In genomic region chr9:71216036-71216995, GRCm38 (mm10) we compare ENCODE assay signal across 8 mouse cellular contexts. TPM values are rescaled to one million over a fixed set of nuclear protein-coding genes. Genes with fewer than 3 reads are reported as not detected.
DNase-seq lines count a peak whose midpoint lies in the region; ATAC-seq and TF ChIP-seq lines count a peak whose summit lies in the region.

No protein-coding gene starts in this region.

- intact Hi-C loops in left cerebral cortex, postnatal 4 days (cut with DNase I): loop anchor here (10.0 kb wide), 3 partner anchors 138 to 398 kb away; no protein-coding TSS in a partner anchor
- intact Hi-C loops in left cerebral cortex, postnatal 14 days (cut with DNase I): loop anchor here (10.0 kb wide), 1 partner anchor 228 kb away; no protein-coding TSS in a partner anchor
- intact Hi-C loops in heart, adult 2 months (cut with DNase I): loop anchor here (10.0 kb wide), 2 partner anchors 138 to 408 kb away; no protein-coding TSS in a partner anchor

- 2% methylated on average over 57 of the region's 57 CpGs for WGBS in heart, adult 2 months
- under 1% methylated on average over 57 of the region's 57 CpGs for WGBS in intestine, postnatal 0 days
- WGBS in liver, postnatal 0 days (ENCODE audit: insufficient replicate concordance): 2% methylated on average over 57 of the region's 57 CpGs

- TF ChIP-seq EP300 in heart, adult 2 months (IDR thresholded peaks at IDR 0.05; ENCODE audit: insufficient read depth, low read depth, low read length): no peak
- no peak for TF ChIP-seq EP300 in liver, postnatal 0 days (IDR thresholded peaks at IDR 0.05; ENCODE audit: low read depth)

- H3K27ac ChIP-seq in heart, adult 2 months: no peak overlapping the region; the same call in 1 of the 2 replicates
- H3K27ac ChIP-seq in intestine, postnatal 0 days (ENCODE audit: low read depth, low read length): no peak overlapping the region
- H3K27ac ChIP-seq in liver, postnatal 0 days (ENCODE audit: low read depth): no peak overlapping the region

- ATAC-seq in intestine, postnatal 0 days: no peak
- ATAC-seq in liver, postnatal 0 days: peak; percentile 13; the same call in 1 of the 2 replicates
- ATAC-seq in activated CD4-positive, CD25-positive, alpha-beta regulatory T cell, adult 4 months: no peak

- no peaks in the 10 kb centered on the region; the same call in 1 of the 2 replicates for H3K4me1 ChIP-seq in heart, adult 2 months (ENCODE audit: control insufficient read depth, insufficient read depth, low read length)
- H3K4me1 ChIP-seq in intestine, postnatal 0 days (replicated peaks; ENCODE audit: control insufficient read depth, insufficient read depth, low read length): no peaks in the 10 kb centered on the region
- H3K4me1 ChIP-seq in liver, postnatal 0 days (ENCODE audit: insufficient read depth): peaks cover 10% of the 10 kb centered on the region

- no peaks in the 10 kb centered on the region for H3K79me2 ChIP-seq in heart, adult 2 months (replicated peaks; ENCODE audit: control insufficient read depth, insufficient read depth, low read length)

- peaks cover 18% of the 10 kb centered on the region for H3K27me3 ChIP-seq in heart, adult 2 months (ENCODE audit: control insufficient read depth, insufficient read depth, low read length)
- peaks cover 65% of the 10 kb centered on the region for H3K27me3 ChIP-seq in intestine, postnatal 0 days (replicated peaks; ENCODE audit: control insufficient read depth, insufficient read depth, low read length)
- H3K27me3 ChIP-seq in liver, postnatal 0 days (ENCODE audit: insufficient read depth, low read length): peaks cover 76% of the 10 kb centered on the region

- H3K36me3 ChIP-seq in heart, adult 2 months (ENCODE audit: control insufficient read depth, insufficient read depth, low read length): no peaks in the 10 kb centered on the region
- no peaks in the 10 kb centered on the region for H3K36me3 ChIP-seq in intestine, postnatal 0 days (ENCODE audit: control insufficient read depth, insufficient read depth)
- no peaks in the 10 kb centered on the region for H3K36me3 ChIP-seq in liver, postnatal 0 days (replicated peaks; ENCODE audit: insufficient read depth, low read length)

- H3K4me2 ChIP-seq in intestine, postnatal 0 days (replicated peaks; ENCODE audit: low read depth): peak overlapping the region; percentile 84
- H3K4me2 ChIP-seq in liver, postnatal 0 days (ENCODE audit: low read depth, low read length): peak overlapping the region; percentile 74

- H3K4me3 ChIP-seq in heart, adult 2 months: peak overlapping the region; percentile 47
- H3K4me3 ChIP-seq in intestine, postnatal 0 days (ENCODE audit: low read depth, low read length): peak overlapping the region; percentile 54
- H3K4me3 ChIP-seq in liver, postnatal 0 days (ENCODE audit: low read depth, low read length): peak overlapping the region; percentile 52

- H3K9me3 ChIP-seq in intestine, postnatal 0 days (ENCODE audit: control insufficient read depth): no peaks in the 10 kb centered on the region
- no peaks in the 10 kb centered on the region for H3K9me3 ChIP-seq in liver, postnatal 0 days (ENCODE audit: low read length)

- TF ChIP-seq POLR2A in heart, adult 2 months (IDR thresholded peaks at IDR 0.05; ENCODE audit: insufficient read depth, low read depth, low read length): no peak

- H3K9ac ChIP-seq in heart, adult 2 months (ENCODE audit: low read depth, low read length): peak overlapping the region; percentile 62; the same call in 1 of the 2 replicates
- peak overlapping the region; percentile 48 for H3K9ac ChIP-seq in intestine, postnatal 0 days (ENCODE audit: low read depth, low read length)
- H3K9ac ChIP-seq in liver, postnatal 0 days (replicated peaks): no peak overlapping the region

- no peak for TF ChIP-seq CTCF in heart, adult 2 months (IDR thresholded peaks at IDR 0.05)
- no peak for TF ChIP-seq CTCF in intestine, postnatal 0 days (IDR thresholded peaks at IDR 0.05; ENCODE audit: low read depth)
- TF ChIP-seq CTCF in liver, postnatal 0 days (IDR thresholded peaks at IDR 0.05; ENCODE audit: low read depth): no peak

- peak; percentile 12 for DNase-seq in left cerebral cortex, postnatal 4 days
- DNase-seq in left cerebral cortex, postnatal 14 days (ENCODE audit: low spot score in 2 of 2): no peak
- peak; percentile 68 for DNase-seq in embryo, embryonic 10.5 days (ENCODE audit: low spot score)
- DNase-seq in heart, adult 2 months: peak; percentile 39 to 63
- DNase-seq in liver, postnatal 0 days: peak; percentile 24
- DNase-seq in retina, embryonic 14.5 days (ENCODE audit: low spot score): peak; percentile 58

RNA-seq across cellular contexts. Expression of gene Aldh1a2, which starts 0.7 kb away (rescaled TPM):
- total RNA-seq in left cerebral cortex, postnatal 4 days (2021): 10 to 100 TPM; 11.3 to 11.5 TPM
- total RNA-seq in left cerebral cortex, postnatal 14 days (2021): 1 to 10 TPM; 9.2 to 9.6 TPM
- 1 to 10 TPM; 5.1 to 9.3 TPM for total RNA-seq in heart, adult 2 months (2021)
- 5.7 and 8.6 TPM in 2 replicates for polyA plus RNA-seq in heart, adult 2 months (2012; rRNA removed)
- 38.4 and 39.2 TPM in 2 replicates for polyA plus RNA-seq in intestine, postnatal 0 days (2015; fragmentation: Nextera tagmentation; extraction: Ambion mirVana)
- polyA plus RNA-seq in liver, postnatal 0 days (2015; fragmentation: Nextera tagmentation; extraction: Ambion mirVana): 0.51 and 0.63 TPM in 2 replicates
- polyA plus RNA-seq in activated CD4-positive, CD25-positive, alpha-beta regulatory T cell, adult 4 months (2017; shearing (Covaris generic)): not detected

RNA-seq across cellular contexts. Expression of gene Aqp9, which starts 47.8 kb away (rescaled TPM):
- 1 to 10 TPM in 1 of 2 experiments, under 1 TPM in 1; 0.87 to 1.5 TPM for total RNA-seq in left cerebral cortex, postnatal 4 days (2021)
- 1 to 10 TPM; 3.2 to 3.4 TPM for total RNA-seq in left cerebral cortex, postnatal 14 days (2021)
- under 1 TPM; 0.45 to 0.57 TPM for total RNA-seq in heart, adult 2 months (2021)
- polyA plus RNA-seq in heart, adult 2 months (2012; rRNA removed): 0.06 and 0.66 TPM in 2 replicates
- polyA plus RNA-seq in intestine, postnatal 0 days (2015; fragmentation: Nextera tagmentation; extraction: Ambion mirVana): 0.18 and 0.21 TPM in 2 replicates
- 70.9 and 75.4 TPM in 2 replicates for polyA plus RNA-seq in liver, postnatal 0 days (2015; fragmentation: Nextera tagmentation; extraction: Ambion mirVana)
- polyA plus RNA-seq in activated CD4-positive, CD25-positive, alpha-beta regulatory T cell, adult 4 months (2017; shearing (Covaris generic)): under 1 TPM in 1 of 2 experiments, not detected in 1; 0.18 TPM

Comparison
In these comparisons a context has a peak if more than half of its experiments do, and no peak if none do; other contexts are left out.
1. DNase-seq: peak in left cerebral cortex, postnatal 4 days (single experiment), embryo, embryonic 10.5 days (single experiment), heart, adult 2 months (2 of 2), liver, postnatal 0 days (single experiment) and retina, embryonic 14.5 days (single experiment); none in left cerebral cortex, postnatal 14 days (0 of 2).
2. RNA of gene Aqp9, which starts 47.8 kb away (polyA plus RNA-seq): 70.9 to 75.4 TPM in liver, postnatal 0 days; 0.06 to 0.66 TPM in heart, adult 2 months, 0.18 to 0.21 TPM in intestine, postnatal 0 days and 0.18 TPM in activated CD4-positive, CD25-positive, alpha-beta regulatory T cell, adult 4 months; every median in the first group is over 10 times any median in the second.
3. Peak in every context shown above with its lines, with median percentiles within 50 percentile points of each other: H3K4me3 ChIP-seq.